Comparison of ENCODE assay signal across 13 mouse cellular contexts in the genomic region with DNA sequence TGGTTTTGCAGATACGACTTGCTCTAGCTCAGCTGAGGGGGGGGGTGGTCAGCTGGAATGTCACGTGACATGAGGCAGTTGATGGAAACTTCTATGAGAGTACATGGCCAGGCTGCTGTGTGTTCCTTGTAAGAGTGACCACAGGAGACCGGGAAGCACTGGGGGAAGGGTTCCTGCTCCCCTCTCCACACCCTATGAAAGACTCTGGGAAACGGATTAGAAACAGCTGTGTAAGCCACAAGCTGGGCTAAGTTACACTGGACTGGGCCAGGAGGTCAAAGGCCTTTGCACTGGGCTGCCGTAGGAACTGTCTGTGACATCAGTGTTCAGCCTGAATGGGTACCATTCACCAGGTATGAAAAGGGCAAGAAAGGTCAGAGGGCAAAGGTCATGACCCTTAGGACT. TPM values are rescaled to one million over a fixed set of nuclear protein-coding genes. Genes with fewer than 3 reads are reported as not detected.
DNase-seq lines count a peak whose midpoint lies in the region; TF ChIP-seq lines count a peak whose summit lies in the region.
"Had no signal": no experiment of that assay in that cellular context is flagged by ENCODE, and none has a peak within 500 bp of the region (broad histone marks: within the 10 kb centered on the region; RNA-seq: fewer than 3 reads in every experiment).

No protein-coding gene starts in this region.

- in situ Hi-C loops in CH12.LX (cut with MboI; ENCODE audit: low pct_ligation_motif_present, low pct_unique_long_range_greater_than_20kb, low sequenced_read_pairs) = no loop called here

- H3K27ac ChIP-seq in CH12.LX (ENCODE audit: insufficient read depth, low read depth) = no peak overlapping the region
- H3K27ac ChIP-seq: heart, embryonic 13.5 days; lung, embryonic 15.5 days; midbrain, embryonic 15.5 days had no signal

- no peak overlapping the region for H3K4me2 ChIP-seq in CH12.LX (ENCODE audit: insufficient read depth, low read depth, poor library complexity, severe bottlenecking)
- H3K4me2 ChIP-seq: heart, embryonic 13.5 days; lung, embryonic 15.5 days; midbrain, embryonic 15.5 days had no signal

- no peak for TF ChIP-seq CTCF in CH12.LX (conservative IDR thresholded peaks at IDR 0.05 in 1 of 2, IDR thresholded peaks at IDR 0.05 in 1 of 2; ENCODE audit: low read depth in 2 of 2, low read length in 2 of 2)

- no peak overlapping the region for H3K9ac ChIP-seq in CH12.LX (ENCODE audit: insufficient read depth, low read depth)
- H3K9ac ChIP-seq: heart, embryonic 13.5 days; lung, embryonic 15.5 days; midbrain, embryonic 15.5 days had no signal

- peaks cover 2% of the 10 kb centered on the region for H3K9me3 ChIP-seq in CH12.LX (replicated peaks; ENCODE audit: low read length)
- H3K9me3 ChIP-seq: heart, embryonic 13.5 days; lung, embryonic 15.5 days; midbrain, embryonic 15.5 days had no signal

- TF ChIP-seq POLR2A in CH12.LX (IDR thresholded peaks at IDR 0.05; ENCODE audit: low read depth, low read length) = no peak

- H3K27me3 ChIP-seq in CH12.LX (replicated peaks) = no peaks in the 10 kb centered on the region
- H3K27me3 ChIP-seq: heart, embryonic 13.5 days; lung, embryonic 15.5 days; midbrain, embryonic 15.5 days had no signal

- peaks cover 3 to 14% of the 10 kb centered on the region in 2 experiments; a peak in 2 of 4 replicates for H3K4me1 ChIP-seq in CH12.LX (ENCODE audit: control insufficient read depth in 1 of 2, insufficient read depth in 2 of 2)
- H3K4me1 ChIP-seq: heart, embryonic 13.5 days; lung, embryonic 15.5 days; midbrain, embryonic 15.5 days had no signal

- dilution Hi-C loops in CH12.LX (cut with MboI; ENCODE audit: extremely low pct_ligation_motif_present, extremely low pct_unique_long_range_greater_than_20kb, low sequenced_read_pairs) = no loop called here

- TF ChIP-seq EP300 in CH12.LX (IDR thresholded peaks at IDR 0.05; ENCODE audit: low read length) = no peak

- DNase-seq in heart, adult 9 months (ENCODE audit: low spot score in 2 of 2) = peak; percentile 37 to 61
- no peak for DNase-seq in heart, postnatal 4 days
- DNase-seq in CH12.LX (ENCODE audit: extremely low read depth) = no peak
- peak; percentile 95 for DNase-seq in fibroblast of lung, adult 2 months (ENCODE audit: low read depth)
- peak; percentile 53 to 78 for DNase-seq in kidney, postnatal 25 days
- no peak for DNase-seq in cerebellum, adult 11 months
- no peak for DNase-seq in right cerebral cortex, adult 2 months (ENCODE audit: low spot score in 2 of 2)
- DNase-seq in ovary, adult 18-20 months (ENCODE audit: low spot score) = no peak
- DNase-seq: cerebellum, postnatal 10 days; thymus, postnatal 36 days had no signal

- H3K4me3 ChIP-seq in CH12.LX (replicated peaks in 1 of 3; ENCODE audit: low read depth in 2 of 3, low read length in 2 of 3, poor library complexity in 1 of 3) = no peak overlapping the region
- H3K4me3 ChIP-seq: heart, embryonic 13.5 days; lung, embryonic 15.5 days; midbrain, embryonic 15.5 days had no signal

- no peaks in the 10 kb centered on the region for H3K36me3 ChIP-seq in CH12.LX (replicated peaks in 1 of 2; ENCODE audit: control insufficient read depth in 1 of 2, insufficient read depth in 1 of 2, low read length in 1 of 2)
- H3K36me3 ChIP-seq: heart, embryonic 13.5 days; lung, embryonic 15.5 days; midbrain, embryonic 15.5 days had no signal

- no peaks in the 10 kb centered on the region for H3K79me2 ChIP-seq in CH12.LX (replicated peaks; ENCODE audit: control insufficient read depth, extremely low read depth, insufficient read depth, poor library complexity, severe bottlenecking)

- no peak for TF ChIP-seq RAD21 in CH12.LX (IDR thresholded peaks at IDR 0.05; ENCODE audit: low read depth, low read length)

TF ChIP-seq in CH12.LX, 34 proteins besides CTCF, POLR2A, EP300 and RAD21:
- TF ChIP-seq ZMIZ1 (IDR thresholded peaks at IDR 0.05; ENCODE audit: low read depth, low read length) (no peak), JUND (conservative IDR thresholded peaks at IDR 0.05; ENCODE audit: low read depth, low read length) (no peak), CHD2 (IDR thresholded peaks at IDR 0.05; ENCODE audit: low read length) (no peak), USF1 (IDR thresholded peaks at IDR 0.05; ENCODE audit: low read depth, low read length) (peak; percentile 37), USF2 (conservative IDR thresholded peaks at IDR 0.05; ENCODE audit: low read depth, low read length) (0 out of 2 replicates have a peak, but pooled peaks have one; percentile 5), MEF2A (IDR thresholded peaks at IDR 0.05; ENCODE audit: borderline replicate concordance, low read depth, low read length) (no peak), ZKSCAN1 (IDR thresholded peaks at IDR 0.05; ENCODE audit: borderline replicate concordance, low read depth, low read length) (no peak)

RNA-seq across cellular contexts. Expression of a gene that starts 14.1 kb away (rescaled TPM):
- 10 to 100 TPM; 23.8 to 30.3 TPM for total RNA-seq in heart, postnatal 4 days (2021)
- total RNA-seq in CH12.LX (2012; rRNA removed) = 0.04 and 0.08 TPM in 2 replicates
- total RNA-seq in CH12.LX (2014; rRNA removed) = 0.07 and 0.30 TPM in 2 replicates
- 0.84 and 1.0 TPM in 2 replicates for polyA plus RNA-seq in CH12.LX (2012; ENCODE audit: insufficient read length, low read depth)

Comparison
In these comparisons a context has a peak if more than half of its experiments do, and no peak if none do; other contexts are left out.
1. DNase-seq: peak in heart, adult 9 months (2 of 2), fibroblast of lung, adult 2 months (single experiment) and kidney, postnatal 25 days (2 of 2); none in heart, postnatal 4 days (single experiment), CH12.LX (single experiment), cerebellum, adult 11 months (single experiment), right cerebral cortex, adult 2 months (0 of 2) and ovary, adult 18-20 months (single experiment).
2. RNA of a gene that starts 14.1 kb away (total RNA-seq): 23.8 to 30.3 TPM in heart, postnatal 4 days; 0.04 to 0.30 TPM in CH12.LX; every median in the first group is over 10 times any median in the second.